Mouse (Mus musculus): ENCODE results near the gene Hoxb6. TPM values are rescaled to one million over a fixed set of nuclear protein-coding genes. Genes with fewer than 3 reads are reported as not detected.

The Hoxb6 gene
- polyA plus RNA-seq, 1 experiment, result not detected

GRCm38 (mm10) chr11:96259511-96259910 lies 32.8 kb upstream of the Hoxb6 start:
- no peak overlapping the region for H3K27ac ChIP-seq (ENCODE audit: insufficient read depth, low read length)
- no peak overlapping the region for H3K4me3 ChIP-seq (ENCODE audit: insufficient read depth, low read length)
- H3K4me1 ChIP-seq (ENCODE audit: control insufficient read depth, insufficient read depth, low read length), result no peaks in the 10 kb centered on the region
- no peak for TF ChIP-seq POLR2A (IDR thresholded peaks at IDR 0.05; ENCODE audit: extremely low read depth, insufficient read depth, low read length)
- TF ChIP-seq CTCF (IDR thresholded peaks at IDR 0.05; ENCODE audit: extremely low read depth, insufficient read depth, low read length), result no peak

GRCm38 (mm10) chr11:96260310-96260970 lies 31.8 kb upstream of the Hoxb6 start:
- H3K27ac ChIP-seq (ENCODE audit: insufficient read depth, low read length), result no peak overlapping the region

GRCm38 (mm10) chr11:96261323-96261890 lies 30.9 kb upstream of the Hoxb6 start:
- Histone ChIP-seq H3K27ac (ENCODE audit: insufficient read depth, low read length) (no peak overlapping the region), H3K4me3 (ENCODE audit: insufficient read depth, low read length) (no peak overlapping the region), H3K4me1 (ENCODE audit: control insufficient read depth, insufficient read depth, low read length) (no peaks in the 10 kb centered on the region)
- no peak for TF ChIP-seq POLR2A (IDR thresholded peaks at IDR 0.05; ENCODE audit: extremely low read depth, insufficient read depth, low read length)
- peak; percentile 12; the same call in 1 of the 2 replicates for TF ChIP-seq CTCF (IDR thresholded peaks at IDR 0.05; ENCODE audit: extremely low read depth, insufficient read depth, low read length)

More at GRCm38 (mm10) chr11:96260310-96260970, 31.8 kb upstream of the Hoxb6 start:
- TF ChIP-seq POLR2A (IDR thresholded peaks at IDR 0.05; ENCODE audit: extremely low read depth, insufficient read depth, low read length) (no peak), CTCF (IDR thresholded peaks at IDR 0.05; ENCODE audit: extremely low read depth, insufficient read depth, low read length) (no peak)
- H3K4me1 ChIP-seq (ENCODE audit: control insufficient read depth, insufficient read depth, low read length), result no peaks in the 10 kb centered on the region
- H3K4me3 ChIP-seq (ENCODE audit: insufficient read depth, low read length), result no peak overlapping the region

- TF ChIP-seq POLR2A (IDR thresholded peaks at IDR 0.05; ENCODE audit: extremely low read depth, insufficient read depth, low read length) (no peak), CTCF (IDR thresholded peaks at IDR 0.05; ENCODE audit: extremely low read depth, insufficient read depth, low read length) (no peak)
- Histone ChIP-seq H3K4me3 (ENCODE audit: insufficient read depth, low read length) (no peak overlapping the region), H3K4me1 (ENCODE audit: control insufficient read depth, insufficient read depth, low read length) (no peaks in the 10 kb centered on the region), H3K27ac (ENCODE audit: insufficient read depth, low read length) (no peak overlapping the region)
Measured at GRCm38 (mm10) chr11:96262262-96262830, 29.9 kb upstream of the Hoxb6 start.

GRCm38 (mm10) chr11:96263636-96264389 lies 28.5 kb upstream of the Hoxb6 start:
- no peak for TF ChIP-seq POLR2A (IDR thresholded peaks at IDR 0.05; ENCODE audit: extremely low read depth, insufficient read depth, low read length)
- TF ChIP-seq CTCF (IDR thresholded peaks at IDR 0.05; ENCODE audit: extremely low read depth, insufficient read depth, low read length), result no peak
- Histone ChIP-seq H3K4me3 (ENCODE audit: insufficient read depth, low read length) (no peak overlapping the region), H3K27ac (ENCODE audit: insufficient read depth, low read length) (no peak overlapping the region), H3K4me1 (ENCODE audit: control insufficient read depth, insufficient read depth, low read length) (no peaks in the 10 kb centered on the region)

- Histone ChIP-seq H3K27ac (ENCODE audit: insufficient read depth, low read length) (no peak overlapping the region), H3K4me1 (ENCODE audit: control insufficient read depth, insufficient read depth, low read length) (no peaks in the 10 kb centered on the region), H3K4me3 (ENCODE audit: insufficient read depth, low read length) (no peak overlapping the region)
- TF ChIP-seq CTCF (IDR thresholded peaks at IDR 0.05; ENCODE audit: extremely low read depth, insufficient read depth, low read length) (no peak), POLR2A (IDR thresholded peaks at IDR 0.05; ENCODE audit: extremely low read depth, insufficient read depth, low read length) (no peak)
Measured at GRCm38 (mm10) chr11:96264390-96265020, 27.8 kb upstream of the Hoxb6 start.

GRCm38 (mm10) chr11:96265954-96266353 lies 26.3 kb upstream of the Hoxb6 start:
- Histone ChIP-seq H3K4me1 (ENCODE audit: control insufficient read depth, insufficient read depth, low read length) (no peaks in the 10 kb centered on the region), H3K27ac (ENCODE audit: insufficient read depth, low read length) (no peak overlapping the region), H3K4me3 (ENCODE audit: insufficient read depth, low read length) (no peak overlapping the region)
- TF ChIP-seq POLR2A (IDR thresholded peaks at IDR 0.05; ENCODE audit: extremely low read depth, insufficient read depth, low read length) (no peak), CTCF (IDR thresholded peaks at IDR 0.05; ENCODE audit: extremely low read depth, insufficient read depth, low read length) (no peak)

GRCm38 (mm10) chr11:96267021-96267920 lies 25.0 kb upstream of the Hoxb6 start:
- Histone ChIP-seq H3K4me1 (ENCODE audit: control insufficient read depth, insufficient read depth, low read length) (no peaks in the 10 kb centered on the region), H3K4me3 (ENCODE audit: insufficient read depth, low read length) (no peak overlapping the region)
- TF ChIP-seq CTCF (IDR thresholded peaks at IDR 0.05; ENCODE audit: extremely low read depth, insufficient read depth, low read length) (no peak), POLR2A (IDR thresholded peaks at IDR 0.05; ENCODE audit: extremely low read depth, insufficient read depth, low read length) (no peak)

More at GRCm38 (mm10) chr11:96267021-96267920, 25.0 kb upstream of the Hoxb6 start:
- no peak overlapping the region for H3K27ac ChIP-seq (ENCODE audit: insufficient read depth, low read length)

Data from cortical plate, adult 2 months (tissue).